Mouse (Mus musculus) lung, postnatal 0 days (tissue): ENCODE measurements at regions not wholly inside any gene's neighbourhood (a gene's known extent, or its start where the extent isn't known, plus 50 kb on each side); places are given as distances from the start of the nearest gene placed in this dataset.

Experiments used
- CTCF ChIP-seq: IDR thresholded peaks from 2 replicates; pipeline ENCODE4 v1.5.1; 2016; ENCODE audit warnings: antibody characterized with exemption, mild to moderate bottlenecking
- EP300 ChIP-seq: IDR thresholded peaks from 2 replicates; pipeline ENCODE4 v1.6.1; 2016; ENCODE audit warnings: antibody characterized with exemption, mild to moderate bottlenecking, control low read depth

DNA sequence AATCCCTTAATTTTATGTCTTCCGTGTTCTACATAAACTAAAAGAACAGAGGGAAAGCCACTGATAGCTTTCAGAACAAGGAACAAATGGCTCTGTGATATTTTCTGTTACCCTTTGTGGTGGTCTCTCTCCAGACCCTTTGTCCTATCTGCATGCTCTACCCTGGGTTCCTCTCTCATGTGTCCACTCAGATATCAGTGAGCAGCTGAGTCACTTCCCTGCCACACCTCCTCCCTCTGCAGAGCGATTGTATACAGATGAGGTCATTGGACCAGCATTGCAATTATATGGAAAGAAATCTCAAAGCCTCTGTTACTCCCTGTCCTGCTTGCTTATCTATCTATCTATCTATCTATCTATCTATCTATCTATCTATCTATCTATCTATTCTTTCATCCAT lies 77.1 kb downstream of the Ifng start:
- no peak for TF ChIP-seq CTCF
- no peak for TF ChIP-seq EP300
